Mouse (Mus musculus) gastrocnemius, adult 18-20 months (tissue): Measurements from ENCODE around the gene Tex44. TPM values are rescaled to one million over a fixed set of nuclear protein-coding genes. Genes with fewer than 3 reads are reported as not detected.

Source experiments
- DNase-seq: peaks from one replicate; pipeline ENCODE4 v3.0.0; 2021; ENCODE audit warnings: low spot score
- total RNA-seq, 2 experiments: library from RNA; stranded (reverse); gene quantifications; 2 replicates each; pipeline ENCODE4 v1.2.3; 2021

Tex44 gene
- total RNA-seq, 2 experiments from 2014 or later, result not detected

DNA sequence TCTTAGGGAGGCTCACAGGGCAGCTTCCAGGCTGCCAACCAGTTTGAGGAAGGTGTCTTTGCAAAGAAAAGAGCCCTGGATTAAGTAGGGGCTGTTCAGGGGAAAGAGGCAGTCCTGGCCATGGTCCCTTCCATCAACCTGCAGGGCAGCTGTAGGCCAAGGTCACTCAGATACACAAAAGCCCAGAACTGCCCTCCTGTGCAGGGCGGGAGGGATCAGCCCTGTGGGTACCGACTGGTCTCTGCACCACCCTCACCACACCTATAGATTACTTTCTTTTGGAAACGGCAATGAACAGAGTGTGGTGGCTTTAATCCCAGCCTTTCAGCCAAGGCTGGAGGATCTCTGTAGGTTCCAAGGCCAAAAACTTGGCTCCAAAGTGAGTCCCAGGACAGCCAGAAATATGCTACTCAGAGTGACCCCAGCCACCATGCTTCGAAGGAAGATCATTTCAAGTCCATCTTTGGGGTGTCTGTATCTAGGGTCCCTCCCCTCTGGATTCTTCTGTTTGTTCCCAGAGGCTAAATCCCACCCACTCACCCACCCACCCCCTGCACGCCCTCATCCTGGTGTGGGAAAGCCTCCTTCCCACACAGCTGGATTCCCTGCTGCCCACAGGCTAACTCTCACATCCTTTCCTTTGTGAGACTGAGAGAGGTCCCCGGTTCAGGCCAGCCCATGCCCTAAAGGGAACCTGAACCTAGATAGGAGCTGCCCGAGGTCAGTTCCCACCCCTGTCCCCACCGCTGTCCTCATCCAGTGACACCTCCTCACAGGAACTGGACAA lies 17.4 kb downstream of the Tex44 start:
- no peak for DNase-seq

DNA sequence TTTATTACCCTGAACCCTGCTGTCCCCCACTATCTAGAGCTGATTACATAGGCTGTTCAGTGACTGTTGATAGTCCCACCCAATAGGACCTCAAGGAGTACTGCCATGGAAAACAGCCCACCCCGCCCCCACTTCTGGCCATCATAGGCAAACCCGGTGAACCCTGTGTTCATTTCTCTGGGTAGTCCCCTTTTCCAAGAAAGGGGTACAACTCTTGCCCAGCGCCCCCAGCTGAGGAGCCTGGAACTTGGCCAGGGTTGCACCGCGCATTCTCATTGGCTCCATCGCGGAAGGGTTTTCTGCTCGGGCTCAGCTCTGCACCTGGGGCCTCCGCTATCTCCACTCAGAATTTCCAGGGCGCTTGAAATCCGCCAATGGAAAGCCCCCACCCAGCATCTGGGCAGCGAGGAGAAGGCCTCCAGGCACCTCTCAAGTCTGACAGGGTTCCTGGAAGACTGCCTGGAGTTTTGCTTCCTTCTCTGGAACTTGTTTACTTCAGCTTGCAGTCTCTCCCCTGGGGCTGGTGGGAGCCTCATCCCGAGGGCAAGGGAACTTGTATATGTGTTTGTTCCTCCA lies 21.6 kb downstream of the Tex44 start:
- peak; percentile 60 for DNase-seq

GRCm38 (mm10) chr1:86448272-86448671 lies 22.1 kb downstream of the Tex44 start:
- peak; percentile 74 for DNase-seq

DNA sequence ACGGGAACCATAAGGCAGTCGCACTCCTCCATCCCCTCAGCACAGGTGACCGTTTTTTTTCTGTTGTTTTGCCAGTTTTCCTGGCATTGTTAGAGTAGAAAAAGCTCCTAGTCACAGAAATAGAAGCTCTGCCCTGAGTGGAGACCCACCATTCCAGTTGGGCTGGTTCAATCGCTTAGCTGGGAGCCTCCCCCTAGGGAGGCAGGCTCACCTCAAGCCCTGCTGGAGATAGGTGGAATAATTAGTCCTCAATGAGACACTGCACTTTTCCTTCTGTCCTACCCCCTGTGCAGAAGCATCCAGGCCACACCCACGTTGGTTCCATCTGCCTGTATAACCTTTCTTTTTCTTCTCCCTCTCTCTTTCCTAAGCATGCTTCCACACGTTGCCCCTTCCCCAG lies 23.8 kb downstream of the Tex44 start:
- no peak for DNase-seq

- DNase-seq, result no peak
Measured at GRCm38 (mm10) chr1:86452713-86453112, 26.6 kb downstream of the Tex44 start.

- no peak for DNase-seq
Measured at GRCm38 (mm10) chr1:86456892-86457581, 30.9 kb downstream of the Tex44 start.

DNA sequence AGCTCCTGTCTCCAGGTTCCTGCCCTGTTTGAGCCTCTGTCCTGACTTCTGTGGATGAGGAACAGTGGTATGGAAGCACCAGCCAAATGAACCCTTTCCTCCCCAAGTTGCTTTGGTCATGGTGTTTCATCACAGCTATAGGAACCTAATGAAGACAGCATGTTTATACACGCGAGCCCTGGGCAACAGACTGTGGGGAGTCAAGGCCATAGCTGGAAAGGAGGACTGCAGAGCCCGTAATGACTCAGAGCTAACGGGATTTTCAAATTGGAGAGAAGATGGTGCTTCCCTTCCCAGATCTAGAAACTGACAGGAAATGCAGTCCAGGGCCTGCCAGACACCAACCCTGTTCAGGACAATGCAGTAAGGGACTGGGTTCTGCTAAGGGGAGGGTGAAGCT lies 33.2 kb downstream of the Tex44 start:
- no peak for DNase-seq

- no peak for DNase-seq
Measured at GRCm38 (mm10) chr1:86464223-86464874, 38.2 kb downstream of the Tex44 start.

DNA sequence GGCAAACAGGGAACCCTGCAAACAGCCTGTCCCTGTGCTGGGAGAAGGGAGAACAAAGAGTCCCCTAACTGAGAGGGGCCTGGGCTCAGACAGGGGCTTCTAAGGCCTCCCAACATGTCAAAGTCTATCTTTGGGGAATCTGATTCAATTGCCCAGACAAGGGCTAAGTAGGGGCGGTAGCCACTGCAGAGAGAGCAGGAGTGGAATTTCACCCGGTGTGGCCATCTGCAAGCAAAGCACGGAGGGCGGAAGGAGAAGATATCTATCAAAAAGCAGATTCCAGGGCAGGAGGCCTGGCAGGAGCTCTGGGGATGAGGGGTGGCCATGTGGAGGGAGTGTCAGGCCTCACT lies 38.7 kb downstream of the Tex44 start:
- DNase-seq, result no peak

GRCm38 (mm10) chr1:86467416-86467815 lies 41.3 kb downstream of the Tex44 start:
- DNase-seq, result no peak

DNA sequence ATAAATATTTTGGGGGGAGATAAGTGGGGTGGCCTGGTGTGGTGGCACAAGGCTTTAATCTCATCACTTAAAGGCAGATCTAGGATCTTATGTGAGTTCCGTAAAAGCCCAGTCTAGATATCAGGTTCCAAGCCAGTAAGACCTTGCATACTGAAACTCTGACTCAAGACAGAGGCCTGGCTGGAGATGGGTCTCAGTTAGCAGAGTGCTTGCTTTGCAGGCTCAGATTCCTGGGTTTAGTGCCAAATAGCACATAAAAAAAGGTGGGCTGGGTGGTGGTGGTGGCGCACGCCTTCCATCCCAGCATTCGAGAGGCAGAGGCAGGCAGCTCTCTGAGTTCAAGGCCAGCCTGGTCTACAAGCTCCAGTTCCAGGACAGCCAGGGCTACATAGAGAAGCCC lies 43.7 kb downstream of the Tex44 start:
- DNase-seq, result peak; percentile 21

DNA sequence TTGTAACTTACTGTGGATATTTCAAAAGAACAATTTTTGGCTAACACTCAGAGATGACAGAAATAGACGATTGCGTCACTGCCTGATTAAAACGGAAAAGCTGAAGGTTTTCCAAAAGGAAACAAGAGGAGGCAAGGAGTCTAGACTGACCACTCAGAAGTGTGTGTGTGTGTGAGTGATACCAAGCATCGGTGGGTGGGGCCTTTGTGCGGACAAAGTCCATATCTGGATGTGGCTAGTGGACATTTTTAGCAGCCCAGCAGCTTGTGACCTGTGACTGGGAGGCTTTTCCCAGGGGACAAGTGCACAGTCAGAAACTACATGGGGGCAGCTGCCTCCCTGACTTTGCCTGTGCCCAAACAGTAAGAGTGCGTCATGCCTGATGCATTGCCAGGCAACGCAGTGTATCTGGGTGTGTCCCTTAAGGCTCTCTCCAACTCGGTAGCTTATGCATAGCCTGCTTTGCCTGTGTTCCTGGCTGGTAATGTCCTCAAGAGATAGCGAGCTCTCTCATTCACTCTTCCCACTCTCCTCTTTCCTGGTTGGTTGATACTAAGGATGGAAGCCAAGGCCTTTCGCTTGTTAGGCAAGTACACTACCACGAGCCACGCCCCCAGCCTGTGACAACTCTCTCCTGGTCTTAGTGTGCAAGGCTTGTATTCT lies 44.5 kb downstream of the Tex44 start:
- peak; percentile 92 for DNase-seq

DNA sequence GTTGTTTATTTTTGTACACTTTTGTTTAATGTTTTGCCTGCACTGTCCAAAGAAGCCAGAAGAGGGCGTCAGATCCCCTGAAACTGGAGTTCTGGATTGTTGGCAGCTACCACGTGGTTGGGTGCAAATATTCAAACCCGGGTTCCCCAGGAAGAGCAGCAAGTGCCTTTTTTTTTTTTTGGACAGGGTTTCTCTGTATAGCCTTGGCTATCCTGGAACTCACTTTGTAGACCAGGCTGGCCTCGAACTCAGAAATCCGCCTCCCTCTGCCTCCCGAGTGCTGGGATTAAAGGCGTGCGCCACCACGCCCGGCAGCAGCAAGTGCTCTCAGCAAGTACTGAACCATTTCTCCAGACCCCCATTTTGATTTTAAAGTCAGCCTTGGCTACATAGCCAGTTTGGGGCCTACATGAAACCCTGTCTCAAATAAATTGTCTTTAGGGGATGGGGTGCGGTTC lies 45.4 kb downstream of the Tex44 start:
- DNase-seq, result peak; percentile 61

DNA sequence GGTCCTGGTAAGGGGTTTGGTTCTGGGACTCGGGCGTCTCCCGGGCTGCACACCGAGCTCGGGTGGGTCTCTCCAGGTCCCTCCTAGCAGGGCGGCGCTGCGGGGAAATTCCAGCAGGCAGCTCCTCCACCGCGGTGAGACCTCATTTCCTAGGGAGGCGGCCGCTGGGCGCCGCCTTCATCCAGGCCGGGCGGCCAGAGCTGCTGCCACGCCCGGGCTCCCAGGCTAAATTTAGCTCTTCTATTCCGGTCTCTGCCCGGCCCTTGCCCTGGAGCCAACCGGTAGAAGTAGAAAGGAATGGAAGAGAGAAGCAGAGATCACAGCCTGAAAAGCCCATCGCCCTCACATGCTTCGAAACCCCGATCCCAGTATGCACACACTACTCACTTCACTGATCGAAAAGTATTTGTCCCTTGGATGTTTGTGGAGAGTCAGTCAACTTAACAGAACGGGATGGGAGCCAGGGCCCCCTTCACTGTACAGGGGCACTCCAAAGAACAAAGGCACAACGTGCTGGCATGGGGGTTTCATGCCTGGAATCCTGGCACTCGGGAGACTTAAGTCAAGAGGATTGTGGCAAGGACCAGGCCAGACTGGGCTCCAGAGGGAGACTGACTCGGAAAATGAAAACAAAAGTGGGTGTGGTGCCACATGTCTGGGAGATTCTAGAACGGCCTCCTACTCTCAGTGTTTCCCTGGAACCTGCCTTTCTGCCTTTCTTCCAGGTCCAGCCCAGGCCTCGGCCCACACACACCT lies 46.2 kb downstream of the Tex44 start:
- peak; percentile 86 for DNase-seq

GRCm38 (mm10) chr1:86473109-86473760 lies 47.1 kb downstream of the Tex44 start:
- DNase-seq, result no peak

Other genes starting within 250 kb of the Tex44 start
- gene B3gnt7, start 123.5 kb upstream of the Tex44 start, total RNA-seq, result not detected
- gene Ncl, start 66.9 kb upstream of the Tex44 start, total RNA-seq, result 100 to 1,000 TPM in 1 of 2 experiments, 10 to 100 TPM in 1; 99.3 to 113 TPM
- gene Nmur1, start 101 bp upstream of the Tex44 start, total RNA-seq, result not detected
- gene Ptma, start 100.4 kb downstream of the Tex44 start, total RNA-seq, result 10 to 100 TPM; 64.2 to 99.0 TPM
- 10 to 100 TPM; 27.5 to 29.3 TPM for gene Pde6d, start 156.3 kb downstream of the Tex44 start, total RNA-seq
- gene Cops7b, start 156.6 kb downstream of the Tex44 start, total RNA-seq, result 10 to 100 TPM; 10.3 to 10.5 TPM
- gene Nppc, start 244.2 kb downstream of the Tex44 start, total RNA-seq, result under 1 TPM; 0.30 to 0.59 TPM